Mouse (Mus musculus) adrenal gland, postnatal 10 days (tissue): Measurements from ENCODE around the gene Lrp5. TPM values are rescaled to one million over a fixed set of nuclear protein-coding genes. Genes with fewer than 3 reads are reported as not detected.

Source experiments
- DNase-seq: peaks from one replicate; pipeline ENCODE4 v3.0.0; 2021; ENCODE audit warnings: mixed read lengths
- total RNA-seq, 2 experiments: library from RNA; stranded (reverse); gene quantifications; 2 replicates each; pipeline ENCODE4 v1.2.3; 2021

The Lrp5 gene
- total RNA-seq, 2 experiments from 2014 or later = 87.0 to 104 TPM

DNA sequence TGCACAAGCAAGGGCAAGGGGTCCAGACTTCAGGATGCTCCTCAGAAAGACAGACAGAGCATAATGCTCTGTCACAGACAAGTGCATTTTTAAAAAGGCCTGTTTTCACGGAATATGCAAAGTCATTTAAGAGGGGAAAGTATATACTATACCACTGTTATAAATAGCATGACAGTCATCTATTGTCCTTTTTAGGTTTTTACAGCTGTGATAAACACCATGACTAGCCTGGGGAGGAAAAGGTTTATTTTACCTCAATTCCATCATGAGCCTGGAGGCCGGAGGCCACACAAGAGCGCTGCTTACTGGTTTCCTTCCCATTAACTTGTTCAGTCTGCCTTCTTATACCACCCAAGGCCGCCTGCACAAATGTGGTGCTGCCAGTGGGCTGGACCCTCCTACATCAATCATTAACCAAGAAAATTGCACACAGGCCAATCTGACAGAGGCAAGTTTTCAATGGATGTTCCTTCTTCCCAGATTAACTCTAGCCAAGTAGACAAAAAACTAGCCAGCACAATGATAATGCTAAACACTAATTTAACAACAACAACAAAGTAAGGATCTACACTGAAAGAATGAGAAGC is 134.7 kb downstream of the Lrp5 start:
- no peak for DNase-seq

DNA sequence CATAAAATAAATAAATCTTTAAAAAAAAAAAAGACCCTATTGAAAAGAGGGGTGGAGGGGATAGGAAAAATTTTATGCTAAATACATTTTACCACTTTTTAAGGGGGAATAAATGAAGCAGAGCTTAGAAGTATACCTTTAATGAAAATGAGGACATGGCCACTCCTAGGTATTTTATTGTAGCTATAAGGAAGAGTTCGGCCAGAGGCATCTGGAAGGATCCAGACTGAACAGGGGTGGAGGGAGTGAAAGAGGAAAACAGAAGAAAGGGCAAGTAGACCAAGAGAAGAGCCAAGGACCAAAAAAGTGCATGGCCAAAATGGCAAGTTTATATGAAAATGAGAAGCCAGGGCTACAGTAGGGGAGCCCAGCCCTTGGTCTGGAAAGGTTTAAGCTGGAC is 136.3 kb downstream of the Lrp5 start:
- DNase-seq = no peak

DNA sequence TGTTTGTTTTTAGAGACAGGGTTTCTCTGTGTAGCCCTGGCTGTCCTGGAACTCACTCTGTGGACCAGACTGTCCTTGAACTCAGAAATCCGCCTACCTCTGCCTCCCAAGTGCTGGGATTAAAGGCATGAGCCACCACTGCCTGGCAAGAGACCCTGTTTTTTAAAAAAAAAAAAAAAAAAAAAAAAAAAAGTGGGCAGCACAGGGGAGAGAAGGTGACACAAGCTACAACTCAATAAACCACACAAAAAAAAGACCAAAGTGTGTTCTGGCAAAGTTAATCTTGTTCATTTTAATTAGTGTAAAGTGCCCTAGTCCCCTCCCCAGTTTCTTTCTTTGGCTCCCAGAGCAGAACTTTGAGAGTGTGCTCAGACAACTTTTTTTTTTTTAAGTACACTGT is 137.1 kb downstream of the Lrp5 start:
- no peak for DNase-seq

DNA sequence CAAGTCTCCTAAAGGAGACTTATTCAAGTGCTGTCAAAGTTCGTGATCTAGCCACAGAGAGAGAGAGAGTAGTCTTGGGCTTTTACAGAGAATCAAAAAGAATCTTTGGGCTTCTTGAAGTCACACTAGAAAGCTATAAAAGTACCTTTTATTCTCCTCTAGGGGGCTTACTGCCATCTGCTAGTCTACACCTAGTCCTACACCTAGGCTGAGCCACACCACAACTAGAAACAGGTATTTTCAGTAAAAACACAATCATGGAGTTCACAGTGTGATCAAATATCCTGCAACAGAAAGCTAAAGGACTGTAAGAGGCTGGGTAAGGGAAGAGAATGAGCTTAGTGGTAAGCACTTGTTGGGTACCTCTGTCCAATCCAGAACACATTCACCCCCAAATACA is 138.1 kb downstream of the Lrp5 start:
- DNase-seq = no peak

DNA sequence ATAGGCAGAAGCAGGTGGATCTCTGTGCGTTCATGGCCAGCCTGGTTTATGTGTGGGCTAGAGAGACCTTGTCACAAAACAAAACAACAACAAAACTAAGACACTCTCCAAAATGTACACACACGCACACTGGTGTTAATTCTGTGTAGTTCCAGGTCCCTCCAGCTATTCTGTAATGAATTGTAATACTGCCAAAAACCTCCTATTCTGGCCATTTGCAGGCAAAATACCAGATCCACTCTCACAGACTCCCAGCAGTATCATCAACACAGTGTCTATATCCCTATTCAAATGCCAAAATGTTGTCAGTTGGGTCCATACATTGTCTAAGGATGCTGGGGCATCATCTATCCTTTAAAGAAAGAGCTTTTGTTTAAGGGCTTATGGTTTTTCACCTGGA is 141.4 kb downstream of the Lrp5 start:
- no peak for DNase-seq

DNA sequence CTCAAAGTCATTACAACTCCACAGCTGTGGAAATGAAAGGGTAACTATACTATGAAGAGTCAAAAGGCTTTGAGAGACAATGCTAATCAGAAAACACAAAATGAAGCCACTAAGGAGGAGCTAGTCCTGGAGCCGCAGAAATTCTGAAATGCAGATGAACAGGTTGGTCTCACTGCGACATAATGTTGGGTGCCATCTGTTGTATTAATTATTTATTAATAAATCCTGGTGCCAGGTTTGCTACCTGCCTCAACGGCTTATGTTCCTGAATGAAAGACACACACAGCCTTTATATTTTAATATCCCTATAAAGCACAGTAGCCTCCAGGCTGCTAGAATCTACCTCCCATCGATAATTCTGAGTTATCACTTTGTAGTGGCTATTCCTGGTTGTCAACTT is 143.8 kb downstream of the Lrp5 start:
- DNase-seq = no peak

DNA sequence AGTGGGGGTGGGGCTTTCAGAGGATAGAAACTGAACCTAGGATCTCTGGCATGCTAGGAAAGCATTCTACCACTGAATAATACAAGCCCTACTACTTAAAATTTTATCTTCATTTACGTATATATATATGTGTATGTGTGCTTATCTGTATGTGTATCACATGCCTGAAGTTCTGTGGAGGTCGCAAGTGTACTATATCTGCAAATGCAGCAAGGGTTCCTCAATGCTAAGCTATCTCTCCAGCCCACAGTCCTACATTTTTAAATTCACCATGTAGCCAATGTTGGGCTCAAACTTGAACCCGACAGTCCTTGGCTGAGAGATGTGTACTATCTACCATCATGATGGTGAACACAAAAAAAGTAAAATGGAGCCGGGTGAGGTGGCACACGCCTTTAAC is 145.4 kb downstream of the Lrp5 start:
- DNase-seq = no peak

DNA sequence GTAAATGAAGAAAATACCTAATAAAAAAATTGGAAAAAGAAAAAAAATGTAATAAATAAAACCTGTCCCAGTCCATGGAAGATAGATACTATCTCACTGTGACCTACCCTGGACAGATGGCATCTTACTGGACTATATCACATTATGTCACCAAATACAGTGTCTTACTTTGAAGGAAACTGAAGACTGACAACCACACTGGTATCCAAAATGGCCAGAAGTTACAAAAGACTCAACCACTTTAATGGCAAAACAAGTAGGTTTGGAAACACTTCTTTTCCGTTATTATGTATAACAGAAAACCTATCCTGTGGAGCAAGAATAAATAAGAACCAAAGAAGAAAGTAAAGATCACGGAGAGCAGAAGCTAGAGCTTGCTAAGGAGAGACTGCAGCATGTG is 146.1 kb downstream of the Lrp5 start:
- DNase-seq = no peak

DNA sequence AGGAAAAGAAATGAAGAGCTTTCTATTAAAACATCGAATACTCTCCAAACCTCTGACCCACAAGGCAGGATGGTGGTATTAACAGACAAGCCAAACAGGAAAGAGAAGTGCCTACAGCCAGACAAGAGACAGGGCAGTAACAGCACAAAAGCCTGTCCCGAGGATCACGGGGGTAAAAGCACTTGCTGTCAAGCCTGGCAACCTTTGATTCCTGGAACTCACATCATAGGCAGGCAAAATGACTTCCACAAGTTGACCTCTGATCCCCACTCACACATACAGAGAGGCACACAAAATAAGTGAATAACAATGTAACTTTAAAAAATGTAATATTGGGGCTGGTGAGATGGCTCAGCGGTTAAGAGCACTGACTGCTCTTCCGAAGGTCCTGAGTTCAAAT is 146.9 kb downstream of the Lrp5 start:
- no peak for DNase-seq

DNA sequence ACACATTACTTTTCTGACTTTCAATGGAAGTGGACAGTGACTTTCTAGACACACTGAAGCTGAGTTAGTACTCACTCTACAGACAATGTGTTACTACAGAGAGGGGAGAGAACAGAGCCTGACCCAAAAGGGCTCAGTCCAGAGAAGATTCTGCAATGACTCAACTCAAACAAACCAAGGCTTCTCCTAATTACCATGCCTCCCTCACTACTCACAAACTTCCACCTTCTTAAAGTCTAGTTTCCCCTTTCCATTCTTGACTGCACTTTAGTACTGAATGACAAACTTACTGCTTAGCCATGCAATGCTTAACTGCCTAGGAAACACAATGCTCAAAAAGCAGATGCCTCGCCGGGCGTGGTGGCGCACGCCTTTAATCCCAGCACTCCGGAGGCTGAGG is 148.7 kb downstream of the Lrp5 start:
- no peak for DNase-seq

DNA sequence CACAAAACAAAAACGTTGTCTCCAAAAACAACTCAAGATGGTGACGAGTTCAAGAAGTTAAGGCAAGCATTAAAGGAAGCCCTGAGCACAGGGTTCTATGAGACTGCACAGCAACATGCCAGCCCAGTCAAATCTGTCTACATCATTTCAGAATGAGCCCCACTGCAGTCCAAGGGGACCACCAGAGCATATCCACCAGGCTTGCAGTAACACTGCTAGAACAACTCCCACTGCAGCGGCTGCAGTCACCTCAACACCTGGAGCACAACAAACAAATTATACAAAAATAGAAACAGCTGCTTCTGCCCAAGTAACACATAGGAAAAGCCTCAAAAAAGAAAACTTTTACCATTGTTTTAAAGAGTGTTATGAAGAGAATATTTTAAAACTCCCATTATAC is 151.4 kb downstream of the Lrp5 start:
- no peak for DNase-seq

Other genes starting within 250 kb of the Lrp5 start
- 10 to 100 TPM; 87.1 to 99.7 TPM for gene Ppp6r3, start 110.8 kb downstream of the Lrp5 start, total RNA-seq
- 10 to 100 TPM; 20.9 to 45.9 TPM for gene 1810055G02Rik, start 21.7 kb upstream of the Lrp5 start, total RNA-seq
- 10 to 100 TPM; 42.2 to 55.8 TPM for gene Kmt5b, start 80.9 kb upstream of the Lrp5 start, total RNA-seq
- gene Chka, start 165.2 kb upstream of the Lrp5 start, total RNA-seq = 10 to 100 TPM; 46.6 to 53.1 TPM
- 10 to 100 TPM; 40.7 to 52.9 TPM for gene Tcirg1, start 220.6 kb upstream of the Lrp5 start, total RNA-seq
- 100 to 1,000 TPM; 409 to 436 TPM for gene Ndufs8, start 226.2 kb upstream of the Lrp5 start, total RNA-seq
- 10 to 100 TPM; 50.9 to 71.0 TPM for gene Aldh3b1, start 243.2 kb upstream of the Lrp5 start, total RNA-seq
- gene Unc93b1, start 248.6 kb upstream of the Lrp5 start, total RNA-seq = 10 to 100 TPM; 42.5 to 47.5 TPM